Mouse (Mus musculus) kidney, adult 2 months (tissue): Measurements from ENCODE around the gene Spop.

Experiments
- CTCF ChIP-seq: fragments of 200-500 bp; conservative IDR thresholded peaks from 2 replicates; pipeline ENCODE4 v1.5.1; 2011; ENCODE audit warnings: low read depth, mild to moderate bottlenecking, control low read depth, low read length, moderate library complexity, mixed read lengths; ENCODE audit not compliant: insufficient read depth, insufficient read length
- POLR2A ChIP-seq: fragments of 200-500 bp; IDR thresholded peaks from one replicate; pipeline ENCODE4 v1.6.1; 2011; ENCODE audit warnings: low read depth, low read length, control low read depth

GRCm38 (mm10) chr11:95397843-95398835, 15.7 kb upstream of the Spop start:
- peak; percentile 92 for TF ChIP-seq CTCF
- TF ChIP-seq POLR2A, result no peak
